In the genomic region with DNA sequence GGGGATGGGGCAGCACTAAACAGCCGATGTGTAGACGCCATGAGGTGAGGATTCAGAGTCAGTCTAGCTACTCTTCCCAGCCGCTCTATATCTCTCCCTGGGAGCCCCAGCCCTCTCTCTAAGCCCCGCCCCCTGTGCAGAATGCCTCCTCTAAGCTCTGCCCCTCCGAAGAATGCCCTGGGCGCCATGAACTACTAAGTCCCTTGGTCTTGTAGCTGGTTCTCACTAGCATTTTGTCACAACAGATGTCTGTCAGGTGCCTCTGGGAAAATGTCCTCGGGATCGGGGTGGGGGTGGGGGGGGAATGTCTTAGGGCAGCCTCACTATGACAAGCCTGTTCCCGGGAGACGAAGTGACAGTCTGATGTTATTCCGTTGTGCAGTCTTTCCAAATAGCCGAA, we compare ENCODE assay signal across 28 mouse cellular contexts. TPM values are rescaled to one million over a fixed set of nuclear protein-coding genes. Genes with fewer than 3 reads are reported as not detected.
DNase-seq lines count a peak whose midpoint lies in the region; ATAC-seq and TF ChIP-seq lines count a peak whose summit lies in the region.
"Had no signal": no experiment of that assay in that cellular context is flagged by ENCODE, and none has a peak within 500 bp of the region (broad histone marks: within the 10 kb centered on the region; RNA-seq: fewer than 3 reads in every experiment).

No protein-coding gene starts in this region.

- no peak for TF ChIP-seq CTCF in forebrain, postnatal 0 days (IDR thresholded peaks at IDR 0.05; ENCODE audit: low read depth)
- no peak for TF ChIP-seq CTCF in ES-Bruce4 (IDR thresholded peaks at IDR 0.05; ENCODE audit: low read depth, low read length)

- H3K4me2 ChIP-seq in forebrain, postnatal 0 days (ENCODE audit: low read depth): 0 out of 2 replicates have a peak overlapping the region, but pooled peaks have one; percentile 15
- peak overlapping the region; percentile 11; the same call in 1 of the 2 replicates for H3K4me2 ChIP-seq in midbrain, embryonic 13.5 days (replicated peaks)
- H3K4me2 ChIP-seq in midbrain, embryonic 14.5 days (ENCODE audit: low read length): no peak overlapping the region
- H3K4me2 ChIP-seq: embryonic facial prominence, embryonic 15.5 days; heart, embryonic 12.5 days had no signal

- no peak for TF ChIP-seq EP300 in ES-Bruce4 (IDR thresholded peaks at IDR 0.05; ENCODE audit: insufficient read depth, low read depth, low read length)

- H3K27me3 ChIP-seq in forebrain, postnatal 0 days (ENCODE audit: insufficient read depth, low read length): peaks cover 13% of the 10 kb centered on the region
- peaks cover 83% of the 10 kb centered on the region for H3K27me3 ChIP-seq in forebrain, embryonic 10.5 days (ENCODE audit: poor library complexity, severe bottlenecking)
- H3K27me3 ChIP-seq in midbrain, embryonic 13.5 days: peaks cover 78% of the 10 kb centered on the region
- peaks cover 51% of the 10 kb centered on the region for H3K27me3 ChIP-seq in midbrain, embryonic 14.5 days (ENCODE audit: control insufficient read depth, insufficient read depth, low read length)
- H3K27me3 ChIP-seq in ES-Bruce4 (ENCODE audit: control insufficient read depth, insufficient read depth, low read length, poor library complexity, severe bottlenecking): no peaks in the 10 kb centered on the region

- H3K36me3 ChIP-seq in forebrain, postnatal 0 days (ENCODE audit: insufficient read depth): no peaks in the 10 kb centered on the region
- H3K36me3 ChIP-seq in forebrain, embryonic 10.5 days (replicated peaks): no peaks in the 10 kb centered on the region
- H3K36me3 ChIP-seq in midbrain, embryonic 13.5 days: no peaks in the 10 kb centered on the region
- H3K36me3 ChIP-seq in midbrain, embryonic 14.5 days (ENCODE audit: control insufficient read depth, insufficient read depth, low read length): no peaks in the 10 kb centered on the region
- H3K36me3 ChIP-seq in ES-Bruce4 (ENCODE audit: control insufficient read depth, insufficient read depth, low read length, poor library complexity, severe bottlenecking): no peaks in the 10 kb centered on the region
- H3K36me3 ChIP-seq: embryonic facial prominence, embryonic 15.5 days; heart, embryonic 12.5 days had no signal

- DNase-seq in forebrain, postnatal 0 days: no peak
- no peak for DNase-seq in forebrain, embryonic 10.5 days (ENCODE audit: extremely low spot score, low spot score)
- no peak for DNase-seq in midbrain, embryonic 14.5 days
- DNase-seq in ZHBTc4 (ENCODE audit: low read depth, low spot score): peak; percentile 78
- DNase-seq in kidney, adult 8-10 months: no peak
- no peak for DNase-seq in spleen, postnatal 4 days (ENCODE audit: low spot score in 2 of 2)
- DNase-seq: adrenal gland, adult 2 months; adrenal gland, postnatal 36 days; cerebellum, adult 2 months; cerebellum, postnatal 10 days; gastrocnemius, adult 2 months; gastrocnemius, postnatal 25 days had no signal

- 33% methylated on average over 12 of the region's 12 CpGs for WGBS in forebrain, postnatal 0 days
- 31% methylated on average over 12 of the region's 12 CpGs for WGBS in forebrain, embryonic 10.5 days
- 24% methylated on average over 12 of the region's 12 CpGs for WGBS in midbrain, embryonic 13.5 days
- WGBS in midbrain, embryonic 14.5 days: 27% methylated on average over 12 of the region's 12 CpGs

- no peak for TF ChIP-seq POLR2A in ES-Bruce4 (IDR thresholded peaks at IDR 0.05; ENCODE audit: insufficient read depth, low read length)

- no peak overlapping the region for H3K4me3 ChIP-seq in forebrain, postnatal 0 days (ENCODE audit: low read depth, low read length)
- no peak overlapping the region for H3K4me3 ChIP-seq in forebrain, embryonic 10.5 days
- no peak overlapping the region for H3K4me3 ChIP-seq in midbrain, embryonic 13.5 days (replicated peaks)
- no peak overlapping the region for H3K4me3 ChIP-seq in midbrain, embryonic 14.5 days (replicated peaks; ENCODE audit: low read depth, low read length)
- peak overlapping the region; percentile 80 for H3K4me3 ChIP-seq in ES-Bruce4 (ENCODE audit: low read depth, low read length)
- H3K4me3 ChIP-seq: embryonic facial prominence, embryonic 15.5 days; erythroblast, embryonic 14.5 days; gastrocnemius, adult 2 months; heart, embryonic 12.5 days had no signal

- no peak overlapping the region for H3K27ac ChIP-seq in forebrain, postnatal 0 days (ENCODE audit: low read depth, low read length)
- H3K27ac ChIP-seq in forebrain, embryonic 10.5 days: no peak overlapping the region
- no peak overlapping the region for H3K27ac ChIP-seq in midbrain, embryonic 13.5 days
- H3K27ac ChIP-seq in midbrain, embryonic 14.5 days (replicated peaks; ENCODE audit: low read depth, low read length): no peak overlapping the region
- H3K27ac ChIP-seq in ES-Bruce4 (ENCODE audit: insufficient read depth, low read length): no peak overlapping the region
- H3K27ac ChIP-seq: embryonic facial prominence, embryonic 15.5 days; gastrocnemius, adult 2 months had no signal

- H3K9me3 ChIP-seq in forebrain, postnatal 0 days (ENCODE audit: low read length): no peaks in the 10 kb centered on the region
- H3K9me3 ChIP-seq in forebrain, embryonic 10.5 days: no peaks in the 10 kb centered on the region
- no peaks in the 10 kb centered on the region for H3K9me3 ChIP-seq in midbrain, embryonic 13.5 days
- H3K9me3 ChIP-seq in midbrain, embryonic 14.5 days (ENCODE audit: control insufficient read depth, low read length): no peaks in the 10 kb centered on the region
- no peaks in the 10 kb centered on the region for H3K9me3 ChIP-seq in ES-Bruce4 (replicated peaks; ENCODE audit: control insufficient read depth, insufficient read depth, low read length, poor library complexity, severe bottlenecking)
- H3K9me3 ChIP-seq: embryonic facial prominence, embryonic 15.5 days; heart, embryonic 12.5 days had no signal

- no peak overlapping the region for H3K9ac ChIP-seq in forebrain, postnatal 0 days
- no peak overlapping the region for H3K9ac ChIP-seq in midbrain, embryonic 13.5 days (replicated peaks)
- H3K9ac ChIP-seq in midbrain, embryonic 14.5 days (replicated peaks; ENCODE audit: low read length): no peak overlapping the region
- peak overlapping the region; percentile 36 for H3K9ac ChIP-seq in ES-Bruce4 (ENCODE audit: low read depth, poor library complexity, severe bottlenecking)
- H3K9ac ChIP-seq: embryonic facial prominence, embryonic 15.5 days; heart, embryonic 12.5 days had no signal

- ATAC-seq in forebrain, postnatal 0 days: no peak
- no peak for ATAC-seq in midbrain, embryonic 13.5 days
- ATAC-seq in midbrain, embryonic 14.5 days (ENCODE audit: low FRiP score, low TSS enrichment): no peak
- ATAC-seq: hindbrain, embryonic 16.5 days; inflammation-experienced regulatory T-cells, adult 6 months had no signal

- peaks cover 10% of the 10 kb centered on the region; the same call in 1 of the 2 replicates for H3K4me1 ChIP-seq in forebrain, postnatal 0 days (ENCODE audit: insufficient read depth)
- H3K4me1 ChIP-seq in forebrain, embryonic 10.5 days: peaks cover 71% of the 10 kb centered on the region
- H3K4me1 ChIP-seq in midbrain, embryonic 13.5 days (replicated peaks): peaks cover 54% of the 10 kb centered on the region
- peaks cover 22% of the 10 kb centered on the region; the same call in 1 of the 2 replicates for H3K4me1 ChIP-seq in midbrain, embryonic 14.5 days (ENCODE audit: control insufficient read depth, insufficient read depth, low read length)
- peaks cover 14% of the 10 kb centered on the region for H3K4me1 ChIP-seq in ES-Bruce4 (ENCODE audit: control insufficient read depth, insufficient read depth, low read length)
- H3K4me1 ChIP-seq: heart, embryonic 12.5 days had no signal

RNA-seq across cellular contexts. Expression of a gene that starts 9.5 kb away (rescaled TPM):
- not detected in 2 replicates for total RNA-seq in forebrain, postnatal 0 days (2014; rRNA removed)
- polyA plus RNA-seq in forebrain, postnatal 0 days (2015; fragmentation: Nextera tagmentation; extraction: Ambion mirVana): not detected in 2 replicates
- not detected in 2 replicates for polyA plus RNA-seq in forebrain, embryonic 10.5 days (2016; fragmentation: Nextera tagmentation; extraction: Ambion mirVana)
- polyA plus RNA-seq in midbrain, embryonic 13.5 days (2015; fragmentation: Nextera tagmentation; extraction: Ambion mirVana): not detected in 2 replicates
- not detected in 2 replicates for polyA plus RNA-seq in midbrain, embryonic 14.5 days (2014; fragmentation: Nextera tagmentation; extraction: Ambion mirVana)
- not detected in 2 replicates for polyA plus RNA-seq in ES-Bruce4 (2011; ENCODE audit: insufficient read depth, insufficient read length, low read depth, missing spikeins)
- total RNA-seq: adrenal gland, adult 2 months; adrenal gland, postnatal 36 days; gastrocnemius, adult 2 months; gastrocnemius, postnatal 25 days; granulocyte monocyte progenitor cell, adult 5-6 weeks; heart, adult 8-10 months; heart, postnatal 25 days; MEL had no signal
- polyA plus RNA-seq: adrenal gland, adult 2 months; C2C12; cerebellum, adult 2 months; embryonic facial prominence, embryonic 11.5 days; embryonic facial prominence, embryonic 15.5 days; erythroblast, embryonic 14.5 days; forebrain, embryonic 11.5 days; heart, embryonic 12.5 days; heart, embryonic 16.5 days; hindbrain, embryonic 11.5 days; hindbrain, embryonic 16.5 days; inflammation-experienced regulatory T-cells, adult 6 months had no signal

RNA-seq across cellular contexts. Expression of a gene that starts 37.0 kb away (rescaled TPM):
- total RNA-seq in forebrain, postnatal 0 days (2014; rRNA removed): 42.0 and 48.7 TPM in 2 replicates
- 10.1 and 16.5 TPM in 2 replicates for polyA plus RNA-seq in forebrain, postnatal 0 days (2015; fragmentation: Nextera tagmentation; extraction: Ambion mirVana)
- 15.5 and 18.2 TPM in 2 replicates for polyA plus RNA-seq in forebrain, embryonic 10.5 days (2016; fragmentation: Nextera tagmentation; extraction: Ambion mirVana)
- polyA plus RNA-seq in midbrain, embryonic 13.5 days (2015; fragmentation: Nextera tagmentation; extraction: Ambion mirVana): 17.2 and 17.4 TPM in 2 replicates
- polyA plus RNA-seq in midbrain, embryonic 14.5 days (2014; fragmentation: Nextera tagmentation; extraction: Ambion mirVana): 15.2 and 15.6 TPM in 2 replicates
- 11.7 and 12.6 TPM in 2 replicates for polyA plus RNA-seq in ES-Bruce4 (2011; ENCODE audit: insufficient read depth, insufficient read length, low read depth, missing spikeins)
- total RNA-seq: granulocyte monocyte progenitor cell, adult 5-6 weeks; MEL had no signal
- polyA plus RNA-seq: erythroblast, embryonic 14.5 days; inflammation-experienced regulatory T-cells, adult 6 months had no signal
